Mouse (Mus musculus) liver, embryonic 13.5 days (tissue): ENCODE data around the gene Pilrb2. TPM values are rescaled to one million over a fixed set of nuclear protein-coding genes. Genes with fewer than 3 reads are reported as not detected.

Experiments used
- ATAC-seq: fragments of 200-750 bp; cut with Nextera tagmentation; 2 replicates; pipeline ENCODE4 v1.8.0; 2017; ENCODE audit warnings: low read depth, mild to moderate bottlenecking, moderate number of reproducible peaks, moderate library complexity
- DNase-seq: peaks from one replicate; pipeline ENCODE4 v3.0.0; 2022
- H3K27ac ChIP-seq: fragments of 300-500 bp; sonication (generic); 2 replicates; pipeline ENCODE4 v1.5.1; 2015; ENCODE audit warnings: moderate library complexity, mild to moderate bottlenecking, inconsistent platforms
- H3K27me3 ChIP-seq: fragments of 300-500 bp; sonication (generic); 2 replicates; pipeline ENCODE4 v1.6.1; 2015; ENCODE audit warnings: mild to moderate bottlenecking, inconsistent platforms
- H3K36me3 ChIP-seq: fragments of 300-500 bp; sonication (generic); 2 replicates; pipeline ENCODE4 v1.6.1; 2015; ENCODE audit warnings: mild to moderate bottlenecking, inconsistent platforms
- H3K4me1 ChIP-seq: fragments of 300-500 bp; sonication (generic); replicated peaks from 2 replicates; pipeline ENCODE4 v1.6.1; 2015; ENCODE audit warnings: inconsistent platforms
- H3K4me2 ChIP-seq: fragments of 300-500 bp; sonication (generic); 2 replicates; pipeline ENCODE4 v1.6.1; 2015; ENCODE audit warnings: inconsistent platforms, mild to moderate bottlenecking, moderate library complexity
- H3K4me3 ChIP-seq: fragments of 300-500 bp; sonication (generic); replicated peaks from 2 replicates; pipeline ENCODE4 v1.5.1; 2015; ENCODE audit warnings: mild to moderate bottlenecking, inconsistent platforms
- H3K9ac ChIP-seq: fragments of 300-500 bp; sonication (generic); 2 replicates; pipeline ENCODE4 v1.6.1; 2015; ENCODE audit warnings: mild to moderate bottlenecking, inconsistent platforms
- H3K9me3 ChIP-seq: fragments of 300-500 bp; sonication (generic); replicated peaks from 2 replicates; pipeline ENCODE4 v1.6.1; 2016; ENCODE audit warnings: inconsistent platforms
- WGBS: fragments of 180-500 bp; shearing (Covaris S2); methylation state at CpG from one replicate; pipeline ENCODE4 v1.1.7; 2015; ENCODE audit not compliant: insufficient replicate concordance; 5-methylcytosine and 5-hydroxymethylcytosine counted together
- polyA plus RNA-seq: library from polyadenylated mRNA; unstranded; fragments of >200 nt; fragmentation: Nextera tagmentation; extraction: Ambion mirVana; gene quantifications from 2 replicates; pipeline ENCODE4 v1.2.1, GENCODE M21; 2015

Pilrb2 gene
- polyA plus RNA-seq, 1 experiment from 2014 or later = 1.6 TPM

DNA sequence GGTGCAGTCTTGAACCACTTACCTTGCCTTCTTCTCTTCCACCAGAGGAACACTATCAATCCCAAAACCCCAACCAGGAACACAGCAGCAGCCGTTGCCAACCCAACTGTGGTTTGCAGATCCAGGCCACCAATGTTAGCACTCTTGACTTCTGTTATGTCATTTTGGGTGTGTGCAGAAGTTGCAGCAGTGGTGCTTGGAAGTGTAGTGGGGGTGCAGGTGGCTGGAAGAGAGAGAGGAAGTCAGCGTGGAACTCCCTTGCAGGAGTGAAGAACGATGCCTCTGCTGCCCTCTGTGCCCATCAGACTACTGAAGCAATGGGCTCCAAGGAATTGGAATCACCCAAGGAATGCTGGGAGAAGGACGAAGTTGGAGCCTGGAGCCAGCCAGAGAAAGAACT lies 40.5 kb downstream of the Pilrb2 start:
- WGBS = 39% methylated on average over 4 of the region's 4 CpGs
- DNase-seq (no peak), ATAC-seq (no peak)
- Histone ChIP-seq H3K27me3 (no peaks in the 10 kb centered on the region), H3K36me3 (no peaks in the 10 kb centered on the region), H3K27ac (no peak overlapping the region), H3K9ac (no peak overlapping the region), H3K9me3 (no peaks in the 10 kb centered on the region), H3K4me1 (no peaks in the 10 kb centered on the region), H3K4me2 (no peak overlapping the region), H3K4me3 (no peak overlapping the region)

DNA sequence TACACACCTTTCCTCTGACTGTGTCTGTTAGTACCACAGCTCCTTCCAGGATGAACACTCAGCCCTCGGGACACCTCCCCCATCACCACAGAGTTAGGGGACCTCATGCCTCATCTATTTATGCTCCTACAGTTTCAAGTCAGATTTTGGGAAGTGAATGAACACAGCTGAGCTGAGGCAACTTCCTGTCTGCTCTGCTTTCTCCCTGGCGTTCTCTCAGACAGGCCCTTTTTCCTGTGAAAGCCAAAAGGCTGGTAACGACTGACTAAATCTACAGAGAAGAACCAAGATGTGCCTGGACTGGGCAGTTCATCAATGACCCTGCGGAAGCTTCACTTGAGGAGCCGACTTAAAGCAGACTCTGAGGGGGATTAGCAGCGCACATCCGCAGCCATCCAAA lies 41.4 kb downstream of the Pilrb2 start:
- Histone ChIP-seq H3K27me3 (no peaks in the 10 kb centered on the region), H3K4me2 (no peak overlapping the region), H3K4me3 (no peak overlapping the region), H3K4me1 (no peaks in the 10 kb centered on the region), H3K9ac (no peak overlapping the region), H3K27ac (0 out of 2 replicates have a peak overlapping the region, but pooled peaks have one; percentile 53), H3K9me3 (no peaks in the 10 kb centered on the region), H3K36me3 (no peaks in the 10 kb centered on the region)
- DNase-seq (no peak), ATAC-seq (no peak)
- 43% methylated on average over 7 of the region's 7 CpGs for WGBS

- Histone ChIP-seq H3K27me3 (no peaks in the 10 kb centered on the region), H3K27ac (no peak overlapping the region), H3K4me3 (no peak overlapping the region), H3K36me3 (no peaks in the 10 kb centered on the region), H3K9me3 (no peaks in the 10 kb centered on the region), H3K4me2 (no peak overlapping the region), H3K4me1 (no peaks in the 10 kb centered on the region), H3K9ac (no peak overlapping the region)
- no peak for ATAC-seq
- DNase-seq = no peak
- 51% methylated on average over 6 of the region's 6 CpGs for WGBS
These were observed 42.9 kb downstream of the Pilrb2 start for GRCm38 (mm10) chr5:137828694-137829093.

DNA sequence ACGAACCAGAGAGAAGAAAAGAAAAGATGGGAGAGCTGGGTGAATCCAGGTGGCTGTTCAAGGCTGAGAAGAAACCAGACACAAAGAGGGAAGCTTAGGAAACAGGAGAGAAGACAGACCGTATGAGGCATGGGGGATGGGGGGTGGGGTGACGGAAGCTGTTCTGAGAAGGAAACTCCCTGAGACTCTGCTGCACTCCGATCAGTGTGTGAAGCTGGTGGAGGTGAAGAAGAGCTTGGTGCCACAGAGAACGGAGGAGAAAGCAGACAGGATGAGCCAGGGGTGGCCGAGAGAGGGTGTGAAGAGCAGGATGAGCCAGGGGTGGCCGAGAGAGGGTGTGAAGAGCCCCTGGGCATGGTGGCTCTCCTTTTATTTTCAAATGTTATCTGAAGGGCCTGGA lies 45.2 kb downstream of the Pilrb2 start:
- Histone ChIP-seq H3K4me1 (no peaks in the 10 kb centered on the region), H3K36me3 (no peaks in the 10 kb centered on the region), H3K9ac (no peak overlapping the region), H3K4me3 (no peak overlapping the region), H3K27me3 (no peaks in the 10 kb centered on the region), H3K9me3 (no peaks in the 10 kb centered on the region), H3K4me2 (no peak overlapping the region), H3K27ac (no peak overlapping the region)
- ATAC-seq (no peak), DNase-seq (no peak)
- 20% methylated on average over 7 of the region's 7 CpGs for WGBS

DNA sequence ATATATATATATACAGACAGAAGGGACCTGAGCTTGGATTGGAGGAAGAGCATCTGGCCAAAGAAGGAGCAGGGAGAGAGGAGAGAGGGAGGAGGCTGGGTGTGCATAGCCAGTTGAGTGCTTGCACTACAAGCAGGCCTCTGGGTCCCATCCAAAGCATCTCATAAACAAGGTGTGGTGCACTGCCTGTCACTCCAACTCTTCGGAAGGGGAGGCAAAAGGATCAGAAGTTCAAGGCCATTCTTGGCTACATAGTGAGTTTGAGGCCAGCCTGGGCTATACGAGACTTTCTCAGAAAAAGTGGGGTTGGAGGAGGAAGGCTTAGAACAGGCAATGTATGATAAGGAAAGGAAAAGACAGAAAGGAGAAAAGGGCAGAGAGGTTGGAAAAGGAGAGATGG lies 45.6 kb downstream of the Pilrb2 start:
- no peak for DNase-seq
- Histone ChIP-seq H3K4me3 (no peak overlapping the region), H3K4me1 (no peaks in the 10 kb centered on the region), H3K36me3 (no peaks in the 10 kb centered on the region), H3K9ac (no peak overlapping the region), H3K27ac (no peak overlapping the region), H3K9me3 (no peaks in the 10 kb centered on the region), H3K4me2 (no peak overlapping the region), H3K27me3 (no peaks in the 10 kb centered on the region)
- ATAC-seq = no peak
- WGBS = 57% methylated on average over 2 of the region's 2 CpGs

DNA sequence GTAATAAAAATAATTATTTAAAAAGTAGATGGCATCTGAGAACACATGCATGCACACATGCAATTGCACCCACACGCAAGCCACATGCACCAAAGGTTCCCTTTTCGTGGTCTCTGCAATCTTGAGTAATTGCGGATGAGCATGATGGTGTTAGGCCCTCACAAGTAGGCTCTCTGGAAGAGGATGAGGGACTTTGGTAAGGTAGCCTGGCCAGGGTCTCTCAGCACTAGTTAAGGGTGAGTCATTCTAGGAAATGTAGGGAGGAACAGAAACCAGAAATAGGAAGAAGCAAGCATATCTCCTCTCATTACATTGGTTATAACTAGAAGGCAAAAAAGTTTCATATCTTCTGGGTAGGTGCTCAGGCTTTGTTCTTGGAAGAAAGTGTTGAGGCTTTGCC lies 46.6 kb downstream of the Pilrb2 start:
- no peak overlapping the region for H3K4me3 ChIP-seq
- no peaks in the 10 kb centered on the region for H3K9me3 ChIP-seq
- H3K9ac ChIP-seq = no peak overlapping the region
- no peak overlapping the region for H3K4me2 ChIP-seq
- DNase-seq = no peak
- no peaks in the 10 kb centered on the region for H3K27me3 ChIP-seq
- ATAC-seq = no peak
- no peak overlapping the region for H3K27ac ChIP-seq
- WGBS = 44% methylated on average over 3 of the region's 3 CpGs
- no peaks in the 10 kb centered on the region for H3K36me3 ChIP-seq
- H3K4me1 ChIP-seq = no peaks in the 10 kb centered on the region

DNA sequence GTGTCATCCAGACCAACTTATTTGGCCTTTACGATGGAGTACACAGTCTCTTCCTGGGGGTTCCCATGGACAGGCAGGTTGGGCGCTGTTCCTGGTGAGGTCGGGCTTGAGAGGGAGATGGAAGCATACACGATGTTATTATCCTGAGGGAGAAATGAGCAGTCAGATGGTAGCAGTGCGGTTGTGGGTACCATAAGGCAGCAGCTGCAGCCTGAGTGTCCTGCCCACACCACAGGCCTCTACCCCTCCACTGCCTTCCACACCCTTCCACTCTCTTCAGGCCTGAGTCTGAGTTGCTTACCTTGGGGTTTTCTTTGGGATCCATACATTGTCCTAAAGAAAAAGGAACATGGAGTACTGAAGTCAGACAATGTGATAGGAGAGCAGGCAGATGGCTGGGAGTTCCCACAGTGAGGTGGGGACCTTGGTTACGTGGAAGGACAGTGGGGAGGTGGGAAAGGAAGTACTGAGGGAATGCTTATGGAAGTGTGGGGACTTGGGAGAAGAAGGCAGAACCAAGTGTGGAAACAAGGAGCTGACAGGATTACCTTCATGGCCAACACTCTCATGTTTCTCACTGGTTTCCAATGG lies 48.1 kb downstream of the Pilrb2 start:
- Histone ChIP-seq H3K9me3 (no peaks in the 10 kb centered on the region), H3K27ac (no peak overlapping the region), H3K36me3 (no peaks in the 10 kb centered on the region), H3K4me3 (no peak overlapping the region), H3K9ac (no peak overlapping the region), H3K4me2 (no peak overlapping the region), H3K4me1 (no peaks in the 10 kb centered on the region), H3K27me3 (no peaks in the 10 kb centered on the region)
- no peak for ATAC-seq
- 65% methylated on average over 6 of the region's 6 CpGs for WGBS
- DNase-seq = no peak

DNA sequence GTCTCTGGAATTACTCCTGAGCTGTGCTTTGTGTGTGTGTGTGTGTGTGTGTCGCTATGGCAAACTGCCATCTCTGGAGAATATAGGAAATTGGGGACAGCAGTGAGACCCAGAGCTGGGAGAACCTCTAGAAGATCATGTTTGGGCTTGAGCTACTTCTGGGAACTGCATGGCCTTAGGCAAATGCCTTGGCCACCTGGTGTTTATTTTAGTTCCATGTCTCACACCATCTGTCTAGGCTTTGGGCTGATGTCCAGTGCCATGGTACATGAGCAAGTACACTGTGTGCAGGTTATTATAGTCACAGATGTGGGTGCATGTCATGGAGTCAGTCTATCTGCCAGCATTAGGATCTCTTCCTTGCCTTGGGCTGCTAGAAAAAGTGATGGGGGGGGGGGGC lies 49.0 kb downstream of the Pilrb2 start:
- Histone ChIP-seq H3K9ac (no peak overlapping the region), H3K27me3 (no peaks in the 10 kb centered on the region), H3K4me1 (no peaks in the 10 kb centered on the region), H3K4me2 (no peak overlapping the region), H3K4me3 (no peak overlapping the region), H3K36me3 (no peaks in the 10 kb centered on the region), H3K9me3 (no peaks in the 10 kb centered on the region), H3K27ac (no peak overlapping the region)
- WGBS = 53% methylated on average over 1 of the region's 1 CpGs
- no peak for ATAC-seq
- DNase-seq = no peak

GRCm38 (mm10) chr5:137822126-137822525 lies 49.5 kb downstream of the Pilrb2 start:
- Histone ChIP-seq H3K9me3 (no peaks in the 10 kb centered on the region), H3K36me3 (no peaks in the 10 kb centered on the region), H3K27me3 (no peaks in the 10 kb centered on the region), H3K4me2 (no peak overlapping the region), H3K4me1 (no peaks in the 10 kb centered on the region), H3K4me3 (no peak overlapping the region), H3K9ac (no peak overlapping the region), H3K27ac (no peak overlapping the region)
- DNase-seq (no peak), ATAC-seq (no peak)
- WGBS = 48% methylated on average over 4 of the region's 4 CpGs

DNA sequence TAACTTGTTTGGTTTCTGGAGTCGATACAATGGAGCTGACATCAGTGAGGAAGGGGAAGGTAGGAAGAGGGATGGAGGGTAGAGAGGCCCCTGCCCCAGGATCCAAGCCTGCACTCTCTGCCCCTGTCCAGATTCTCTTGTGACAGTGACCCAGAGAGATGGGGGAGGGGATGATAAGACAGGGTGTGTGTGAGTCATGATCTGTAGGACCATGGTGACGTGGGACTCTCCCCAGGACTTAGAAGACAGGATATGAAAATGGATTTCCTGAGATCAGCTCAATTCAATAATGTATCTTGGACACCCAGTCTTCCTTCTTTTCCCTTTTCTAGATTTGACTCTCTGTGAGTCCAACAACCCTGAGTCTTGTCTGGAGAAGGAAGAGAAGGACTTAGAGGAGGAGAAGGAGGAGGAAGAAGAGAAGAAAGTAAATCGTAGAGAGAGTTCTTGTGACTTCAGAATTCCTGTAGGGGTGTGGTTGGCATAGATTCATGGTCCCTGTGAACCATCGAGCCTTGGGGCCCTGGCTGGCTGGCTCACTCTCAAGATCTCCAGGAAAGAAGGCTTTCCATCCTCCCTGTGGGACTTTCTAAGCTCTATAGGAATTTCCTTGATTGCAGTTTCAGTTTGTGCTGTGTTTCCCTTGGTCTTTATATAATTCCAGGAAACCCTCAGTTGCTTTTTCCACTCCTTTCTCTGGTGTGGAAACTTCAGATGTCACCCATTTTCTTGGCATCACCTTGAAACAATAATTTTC lies 54.0 kb downstream of the Pilrb2 start:
- Histone ChIP-seq H3K27ac (no peak overlapping the region), H3K4me3 (no peak overlapping the region), H3K4me1 (no peaks in the 10 kb centered on the region), H3K9me3 (no peaks in the 10 kb centered on the region), H3K36me3 (no peaks in the 10 kb centered on the region), H3K4me2 (no peak overlapping the region), H3K9ac (no peak overlapping the region), H3K27me3 (no peaks in the 10 kb centered on the region)
- DNase-seq (no peak), ATAC-seq (no peak)
- 48% methylated on average over 4 of the region's 4 CpGs for WGBS
